Comparison of ENCODE assay signal across 26 mouse cellular contexts in the genomic region with DNA sequence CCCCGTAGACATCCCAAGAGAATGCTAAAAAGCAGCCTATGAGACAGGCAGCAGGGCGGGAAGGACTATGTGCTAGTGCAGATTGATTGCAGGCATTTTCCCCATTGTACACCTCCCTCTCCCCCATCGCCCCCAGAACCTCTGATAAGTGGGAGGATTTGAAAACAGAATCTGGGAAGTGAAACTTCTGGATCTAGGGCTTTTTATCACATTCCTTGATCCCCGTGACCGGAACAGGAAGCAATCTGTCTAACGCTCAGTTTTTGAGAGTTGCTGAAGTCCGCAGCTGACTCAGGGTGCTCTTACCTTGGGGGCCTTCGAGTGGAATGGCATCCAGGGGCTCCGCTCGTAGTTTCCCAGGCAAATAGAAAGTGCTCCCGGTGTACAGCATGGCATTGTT. TPM values are rescaled to one million over a fixed set of nuclear protein-coding genes. Genes with fewer than 3 reads are reported as not detected.
"Had no signal": no experiment of that assay in that cellular context is flagged by ENCODE, and none has a peak within 500 bp of the region (broad histone marks: within the 10 kb centered on the region; RNA-seq: fewer than 3 reads in every experiment).

No protein-coding gene starts in this region.

- H3K36me3 ChIP-seq: heart, embryonic 12.5 days; hindbrain, embryonic 10.5 days; hindbrain, embryonic 12.5 days; intestine, embryonic 15.5 days; limb, embryonic 10.5 days; limb, embryonic 12.5 days; liver, embryonic 13.5 days; liver, embryonic 15.5 days had no signal

- H3K9me3 ChIP-seq: heart, embryonic 12.5 days; hindbrain, embryonic 10.5 days; hindbrain, embryonic 12.5 days; intestine, embryonic 15.5 days; limb, embryonic 10.5 days; limb, embryonic 12.5 days; liver, embryonic 13.5 days; liver, embryonic 15.5 days had no signal

- H3K27ac ChIP-seq: gastrocnemius, adult 2 months; heart, adult 2 months; hindbrain, embryonic 10.5 days; hindbrain, embryonic 12.5 days; hindbrain, embryonic 14.5 days; intestine, embryonic 15.5 days; kidney, postnatal 0 days; layer of hippocampus, adult 2 months; left cerebral cortex, adult 2 months; limb, embryonic 10.5 days; limb, embryonic 12.5 days; liver, embryonic 13.5 days; liver, embryonic 15.5 days had no signal

- H3K4me1 ChIP-seq: hindbrain, embryonic 12.5 days had no signal

- H3K4me2 ChIP-seq: heart, embryonic 12.5 days; hindbrain, embryonic 12.5 days; hindbrain, embryonic 14.5 days; intestine, embryonic 15.5 days; limb, embryonic 12.5 days; liver, embryonic 11.5 days; liver, embryonic 13.5 days; liver, embryonic 15.5 days had no signal

- H3K4me3 ChIP-seq: gastrocnemius, adult 2 months; heart, adult 2 months; heart, embryonic 12.5 days; hindbrain, embryonic 10.5 days; hindbrain, embryonic 12.5 days; intestine, embryonic 15.5 days; layer of hippocampus, adult 2 months; left cerebral cortex, adult 2 months; limb, embryonic 10.5 days; limb, embryonic 12.5 days; liver, embryonic 13.5 days; liver, embryonic 15.5 days had no signal

- H3K9ac ChIP-seq: heart, embryonic 12.5 days; hindbrain, embryonic 12.5 days; hindbrain, embryonic 14.5 days; intestine, embryonic 15.5 days; limb, embryonic 12.5 days; liver, embryonic 13.5 days; liver, embryonic 15.5 days; liver, postnatal 0 days had no signal

- DNase-seq: gastrocnemius, adult 2 months; gastrocnemius, postnatal 10 days; gastrocnemius, postnatal 25 days; heart, adult 2 months; heart, postnatal 10 days; heart, postnatal 4 days; kidney, adult 18-20 months; liver, embryonic 13.5 days; liver, postnatal 0 days had no signal

- H3K27me3 ChIP-seq: heart, embryonic 12.5 days; hindbrain, embryonic 12.5 days; intestine, embryonic 15.5 days; limb, embryonic 12.5 days; liver, embryonic 13.5 days; liver, embryonic 15.5 days had no signal

- ATAC-seq: forebrain, embryonic 16.5 days; hindbrain, embryonic 16.5 days; inflammation-experienced regulatory T-cells, adult 6 months; intestine, embryonic 15.5 days; intestine, postnatal 0 days; liver, postnatal 0 days had no signal

RNA-seq across cellular contexts. Expression of gene Ptprb, which starts 10.8 kb away (rescaled TPM):
- total RNA-seq: granulocyte monocyte progenitor cell, adult 5-6 weeks had no signal
